Mouse (Mus musculus) midbrain, embryonic 14.5 days (tissue): ENCODE results near the gene Asprv1. TPM values are rescaled to one million over a fixed set of nuclear protein-coding genes. Genes with fewer than 3 reads are reported as not detected.

Experiments used
- ATAC-seq: fragments of 200-750 bp; cut with Nextera tagmentation; 2 replicates; pipeline ENCODE4 v1.8.0; 2017; ENCODE audit warnings: moderate number of reproducible peaks, moderate library complexity; ENCODE audit not compliant: low FRiP score, low TSS enrichment
- DNase-seq: peaks from one replicate; pipeline ENCODE4 v3.0.0-alpha.2; 2015
- H3K27ac ChIP-seq: fragments of 300-500 bp; sonication (generic); replicated peaks from 2 replicates; pipeline ENCODE4 v1.5.1; 2014; ENCODE audit warnings: mild to moderate bottlenecking, low read depth, low read length, moderate library complexity
- H3K27me3 ChIP-seq: fragments of 300-500 bp; sonication (generic); 2 replicates; pipeline ENCODE4 v1.6.1; 2014; ENCODE audit warnings: low read length, control low read depth, mixed read lengths; ENCODE audit not compliant: control insufficient read depth, insufficient read depth
- H3K36me3 ChIP-seq: fragments of 300-500 bp; sonication (generic); 2 replicates; pipeline ENCODE4 v1.6.1; 2014; ENCODE audit warnings: low read length, control low read depth; ENCODE audit not compliant: control insufficient read depth, insufficient read depth
- H3K4me1 ChIP-seq: fragments of 300-500 bp; sonication (generic); 2 replicates; pipeline ENCODE4 v1.6.1; 2014; ENCODE audit warnings: mild to moderate bottlenecking, antibody characterized with exemption, low read length, control low read depth; ENCODE audit not compliant: control insufficient read depth, insufficient read depth
- H3K4me2 ChIP-seq: fragments of 300-500 bp; sonication (generic); 2 replicates; pipeline ENCODE4 v1.6.1; 2014; ENCODE audit warnings: mild to moderate bottlenecking, low read length, moderate library complexity
- H3K4me3 ChIP-seq: fragments of 300-500 bp; sonication (generic); replicated peaks from 2 replicates; pipeline ENCODE4 v1.5.1; 2014; ENCODE audit warnings: low read depth, low read length
- H3K9ac ChIP-seq: fragments of 300-500 bp; sonication (generic); replicated peaks from 2 replicates; pipeline ENCODE4 v1.6.1; 2014; ENCODE audit warnings: mild to moderate bottlenecking, low read length, moderate library complexity
- H3K9me3 ChIP-seq: fragments of 300-500 bp; sonication (generic); 2 replicates; pipeline ENCODE4 v1.6.1; 2016; ENCODE audit warnings: low read length, control low read depth, mixed read lengths; ENCODE audit not compliant: control insufficient read depth
- WGBS: fragments of 180-500 bp; shearing (Covaris S2); extraction: QIAGEN DNeasy Blood & Tissue Kit; methylation state at CpG from one replicate; pipeline ENCODE4 v1.1.7; 2014; 5-methylcytosine and 5-hydroxymethylcytosine counted together
- polyA plus RNA-seq: library from polyadenylated mRNA; unstranded; fragments of >200 nt; fragmentation: Nextera tagmentation; extraction: Ambion mirVana; gene quantifications from 2 replicates; pipeline ENCODE4 v1.2.1, GENCODE M21; 2014

The Asprv1 gene
- polyA plus RNA-seq, 1 experiment from 2014 or later, result 0.76 TPM

DNA sequence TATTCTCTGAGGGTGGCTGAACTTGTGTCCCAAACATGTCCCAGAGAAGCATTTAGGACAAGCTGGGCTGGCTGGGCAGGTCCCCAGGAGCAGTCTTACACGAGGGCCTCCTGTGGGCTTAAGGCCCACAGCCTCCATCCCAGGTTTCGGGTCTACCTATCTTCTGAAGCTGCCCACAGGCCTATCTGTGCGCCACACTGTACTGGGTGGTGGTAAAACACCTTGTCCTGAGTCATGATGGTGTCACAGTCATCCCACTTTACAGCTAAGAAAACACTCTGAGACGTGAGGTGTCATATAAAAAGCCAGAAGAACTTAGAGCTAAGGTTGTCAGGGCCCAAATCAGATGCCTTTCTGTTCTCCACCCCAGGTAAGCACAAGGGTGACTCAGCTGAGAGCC is 21.7 kb upstream of the Asprv1 start:
- H3K4me2 ChIP-seq, result no peak overlapping the region
- H3K36me3 ChIP-seq, result no peaks in the 10 kb centered on the region
- 84% methylated on average over 4 of the region's 4 CpGs for whole genome bisulfite sequencing
- no peaks in the 10 kb centered on the region for H3K9me3 ChIP-seq
- no peaks in the 10 kb centered on the region for H3K4me1 ChIP-seq
- no peak overlapping the region for H3K27ac ChIP-seq
- H3K27me3 ChIP-seq, result no peaks in the 10 kb centered on the region
- H3K9ac ChIP-seq, result no peak overlapping the region
- H3K4me3 ChIP-seq, result no peak overlapping the region
- ATAC-seq, result no peak
- DNase-seq, result no peak

- no peak overlapping the region for H3K9ac ChIP-seq
- H3K4me3 ChIP-seq, result no peak overlapping the region
- no peaks in the 10 kb centered on the region for H3K36me3 ChIP-seq
- no peak for ATAC-seq
- WGBS, result 87% methylated on average over 6 of the region's 6 CpGs
- no peak overlapping the region for H3K4me2 ChIP-seq
- H3K9me3 ChIP-seq, result no peaks in the 10 kb centered on the region
- no peaks in the 10 kb centered on the region for H3K27me3 ChIP-seq
- H3K27ac ChIP-seq, result no peak overlapping the region
- no peak for DNase-seq
- no peaks in the 10 kb centered on the region for H3K4me1 ChIP-seq
Observed at GRCm38 (mm10) chr6:86607471-86607870, 20.5 kb upstream of the Asprv1 start.

GRCm38 (mm10) chr6:86609235-86609634 is 18.7 kb upstream of the Asprv1 start:
- DNase-seq (no peak), ATAC-seq (no peak)
- H3K27ac ChIP-seq, result no peak overlapping the region
- no peaks in the 10 kb centered on the region for H3K36me3 ChIP-seq
- no peak overlapping the region for H3K4me2 ChIP-seq
- no peaks in the 10 kb centered on the region for H3K4me1 ChIP-seq
- WGBS, result 90% methylated on average over 6 of the region's 6 CpGs
- H3K27me3 ChIP-seq, result no peaks in the 10 kb centered on the region
- H3K4me3 ChIP-seq, result no peak overlapping the region
- H3K9ac ChIP-seq, result no peak overlapping the region
- H3K9me3 ChIP-seq, result no peaks in the 10 kb centered on the region

DNA sequence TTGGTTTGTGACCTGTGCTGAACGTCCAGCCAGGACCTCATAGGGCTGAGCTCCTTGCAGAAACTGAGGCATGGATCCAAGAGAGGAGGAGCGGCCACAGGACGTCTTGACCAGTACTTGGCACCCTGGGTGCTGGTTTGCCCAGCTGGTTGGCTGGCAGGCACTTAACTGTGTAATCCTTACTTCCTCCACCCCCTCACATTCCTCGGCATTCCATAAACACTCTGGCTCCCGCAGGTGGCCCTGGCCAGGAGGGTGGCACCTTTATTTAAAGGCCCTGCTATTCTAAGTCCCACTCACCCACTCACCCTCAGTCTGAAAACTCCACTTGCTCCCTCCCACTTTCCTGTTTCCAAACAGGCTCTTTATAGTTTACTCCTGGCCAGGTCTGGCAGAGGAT is 17.2 kb upstream of the Asprv1 start:
- Histone ChIP-seq H3K27me3 (no peaks in the 10 kb centered on the region), H3K4me3 (no peak overlapping the region), H3K36me3 (no peaks in the 10 kb centered on the region), H3K27ac (no peak overlapping the region), H3K4me1 (no peaks in the 10 kb centered on the region), H3K4me2 (no peak overlapping the region), H3K9me3 (no peaks in the 10 kb centered on the region), H3K9ac (no peak overlapping the region)
- ATAC-seq (no peak), DNase-seq (no peak)
- 72% methylated on average over 5 of the region's 5 CpGs for WGBS

DNA sequence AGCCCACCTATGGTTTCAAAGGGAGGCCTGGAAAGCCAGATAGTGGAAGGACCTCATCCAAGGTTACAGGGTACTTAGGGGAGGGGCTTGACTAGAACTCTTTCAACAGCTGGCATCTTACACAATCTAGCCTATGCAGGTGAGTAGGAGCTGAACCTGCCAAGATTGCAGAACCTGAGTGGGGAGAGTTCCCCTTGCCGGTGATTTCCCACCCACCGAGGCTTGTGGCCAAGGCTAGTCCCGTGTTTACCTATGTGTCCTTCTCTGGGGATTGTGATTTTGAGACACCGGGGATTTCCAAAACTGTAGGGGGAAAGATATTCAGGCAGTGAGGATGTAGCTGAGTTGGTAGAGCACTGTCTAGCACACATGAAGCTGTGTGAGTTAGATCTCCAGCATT is 12.7 kb upstream of the Asprv1 start:
- H3K4me1 ChIP-seq, result no peaks in the 10 kb centered on the region
- no peak overlapping the region for H3K9ac ChIP-seq
- no peak overlapping the region for H3K4me3 ChIP-seq
- H3K4me2 ChIP-seq, result no peak overlapping the region
- WGBS, result 91% methylated on average over 4 of the region's 4 CpGs
- no peaks in the 10 kb centered on the region for H3K36me3 ChIP-seq
- ATAC-seq (no peak), DNase-seq (no peak)
- no peak overlapping the region for H3K27ac ChIP-seq
- H3K9me3 ChIP-seq, result no peaks in the 10 kb centered on the region
- no peaks in the 10 kb centered on the region for H3K27me3 ChIP-seq

DNA sequence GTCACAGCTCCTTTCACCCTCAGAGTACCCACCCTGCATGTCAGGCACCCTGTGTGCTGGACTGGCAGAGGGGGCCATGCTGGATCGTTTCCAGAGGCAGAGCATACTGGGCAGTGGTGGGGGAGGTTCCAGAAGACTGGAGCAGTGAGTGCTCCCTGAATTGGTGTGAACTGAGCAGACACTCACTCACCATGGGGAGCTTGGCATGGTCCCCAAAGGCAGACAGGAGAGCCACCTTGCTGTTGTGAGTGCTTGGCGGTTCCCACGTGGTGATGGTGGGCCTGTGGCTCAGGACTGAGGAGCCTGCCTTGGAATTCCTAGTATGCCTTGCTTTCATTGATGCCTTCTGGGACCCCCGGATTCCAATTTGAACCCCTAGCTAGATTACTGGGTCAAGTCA is 4.8 kb upstream of the Asprv1 start:
- no peaks in the 10 kb centered on the region for H3K36me3 ChIP-seq
- no peak overlapping the region for H3K9ac ChIP-seq
- ATAC-seq (no peak), DNase-seq (no peak)
- H3K4me1 ChIP-seq, result no peaks in the 10 kb centered on the region
- H3K4me3 ChIP-seq, result no peak overlapping the region
- 89% methylated on average over 4 of the region's 4 CpGs for WGBS
- no peaks in the 10 kb centered on the region for H3K27me3 ChIP-seq
- H3K4me2 ChIP-seq, result no peak overlapping the region
- no peaks in the 10 kb centered on the region for H3K9me3 ChIP-seq
- H3K27ac ChIP-seq, result no peak overlapping the region

GRCm38 (mm10) chr6:86624074-86625030 is 3.6 kb upstream of the Asprv1 start:
- no peak overlapping the region for H3K4me2 ChIP-seq
- no peaks in the 10 kb centered on the region for H3K4me1 ChIP-seq
- DNase-seq (peak; percentile 14), ATAC-seq (no peak)
- no peaks in the 10 kb centered on the region for H3K36me3 ChIP-seq
- H3K27ac ChIP-seq, result no peak overlapping the region
- H3K27me3 ChIP-seq, result no peaks in the 10 kb centered on the region
- 73% methylated on average over 18 of the region's 18 CpGs for WGBS
- H3K9me3 ChIP-seq, result no peaks in the 10 kb centered on the region
- H3K4me3 ChIP-seq, result no peak overlapping the region
- no peak overlapping the region for H3K9ac ChIP-seq

- DNase-seq, result peak; percentile 11
- WGBS, result 66% methylated on average over 3 of the region's 3 CpGs
- H3K9ac ChIP-seq, result no peak overlapping the region
- H3K36me3 ChIP-seq, result no peaks in the 10 kb centered on the region
- H3K27ac ChIP-seq, result no peak overlapping the region
- no peaks in the 10 kb centered on the region for H3K4me1 ChIP-seq
- no peaks in the 10 kb centered on the region for H3K9me3 ChIP-seq
- H3K4me3 ChIP-seq, result no peak overlapping the region
- H3K4me2 ChIP-seq, result no peak overlapping the region
- ATAC-seq, result no peak
- H3K27me3 ChIP-seq, result no peaks in the 10 kb centered on the region
Observed at GRCm38 (mm10) chr6:86630141-86630540, 2.2 kb downstream of the Asprv1 start.

GRCm38 (mm10) chr6:86636495-86636894 is 8.5 kb downstream of the Asprv1 start:
- Histone ChIP-seq H3K36me3 (no peaks in the 10 kb centered on the region), H3K4me3 (no peak overlapping the region), H3K9ac (no peak overlapping the region), H3K9me3 (no peaks in the 10 kb centered on the region), H3K27ac (no peak overlapping the region), H3K4me2 (no peak overlapping the region), H3K27me3 (no peaks in the 10 kb centered on the region), H3K4me1 (no peaks in the 10 kb centered on the region)
- 70% methylated on average over 2 of the region's 2 CpGs for WGBS
- no peak for ATAC-seq
- no peak for DNase-seq
